Mouse (Mus musculus) stomach, postnatal 0 days (tissue): ENCODE results near the gene Trrap.

ENCODE experiments used
- CTCF ChIP-seq: IDR thresholded peaks from 2 replicates; pipeline ENCODE4 v1.5.1; 2016; ENCODE audit warnings: antibody characterized with exemption, low read depth, mild to moderate bottlenecking, moderate library complexity
- EP300 ChIP-seq: optimal IDR thresholded peaks from 2 replicates; pipeline ENCODE3; 2016; ENCODE audit warnings: antibody characterized with exemption

DNA sequence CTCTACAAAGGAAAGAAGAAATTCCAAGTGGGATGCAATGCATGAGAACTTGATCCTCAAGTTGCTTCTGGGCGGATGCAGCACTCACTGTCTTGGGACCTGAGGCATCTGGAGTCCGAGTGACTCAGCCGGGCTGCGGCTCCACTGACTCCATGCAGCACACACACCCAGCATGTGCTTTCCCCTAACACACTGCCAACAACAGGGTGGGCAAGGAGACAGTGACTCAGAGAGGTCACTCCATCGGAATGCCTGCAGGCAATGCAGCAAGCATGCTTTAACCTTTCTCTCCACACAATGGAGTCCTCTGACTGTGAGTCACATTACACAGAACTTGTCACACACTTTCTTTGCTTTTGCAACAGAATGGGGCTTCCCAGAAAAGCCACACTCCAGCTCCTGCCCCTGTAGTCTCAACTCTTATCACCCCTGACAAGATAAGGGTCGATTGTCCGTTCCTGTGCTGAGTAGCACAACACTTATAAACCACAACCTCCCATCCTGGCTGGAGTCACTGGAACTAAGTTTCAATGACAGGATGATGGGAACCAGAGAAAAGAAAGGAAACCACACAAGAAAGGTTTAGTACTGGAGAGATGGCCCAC, 131.0 kb downstream of the Trrap start:
- no peak for TF ChIP-seq CTCF
- TF ChIP-seq EP300, result no peak
